ENCODE assay signal across 15 mouse cellular contexts in the genomic region with DNA sequence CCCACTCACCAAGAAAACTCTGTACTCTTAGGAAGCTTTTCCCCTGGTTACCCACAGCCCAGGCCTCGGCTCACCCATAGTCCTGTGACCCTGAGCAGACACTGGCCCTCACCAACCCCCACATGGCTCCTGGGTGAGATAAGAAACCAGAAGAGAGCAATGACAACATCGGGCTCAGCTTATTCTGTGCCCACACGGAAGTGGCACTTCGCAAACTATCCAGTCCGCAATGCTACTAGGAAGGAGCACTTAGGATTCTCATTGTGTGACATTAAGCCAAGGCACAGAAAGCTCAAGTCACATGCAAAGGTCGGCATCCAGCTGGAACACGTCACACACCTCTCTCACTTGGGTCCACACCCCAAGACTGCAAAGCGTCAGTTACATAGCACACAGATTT. TPM values are rescaled to one million over a fixed set of nuclear protein-coding genes. Genes with fewer than 3 reads are reported as not detected.
DNase-seq lines count a peak whose midpoint lies in the region; ATAC-seq and TF ChIP-seq lines count a peak whose summit lies in the region.
"Had no signal": no experiment of that assay in that cellular context is flagged by ENCODE, and none has a peak within 500 bp of the region (broad histone marks: within the 10 kb centered on the region; RNA-seq: fewer than 3 reads in every experiment).

No protein-coding gene starts in this region.

- DNase-seq in adrenal gland, postnatal 10 days = peak; percentile 68
- no peak for DNase-seq in adrenal gland, postnatal 25 days
- no peak for DNase-seq in liver, postnatal 0 days
- no peak for DNase-seq in urinary bladder, postnatal 14 days (ENCODE audit: low spot score)
- no peak for DNase-seq in limb, embryonic 10.5 days (ENCODE audit: low spot score)
- DNase-seq: kidney, postnatal 25 days; layer of hippocampus, postnatal 36 days; right cerebral cortex, adult 18-20 months; spleen, adult 18-20 months had no signal

- no peak overlapping the region for H3ac ChIP-seq in myocyte (ENCODE audit: control insufficient read depth, insufficient read length)

- H3K4me2 ChIP-seq in liver, embryonic 15.5 days = no peak overlapping the region
- H3K4me2 ChIP-seq in liver, postnatal 0 days (ENCODE audit: low read depth, low read length) = no peak overlapping the region
- peak overlapping the region; percentile 16 for H3K4me2 ChIP-seq in heart, embryonic 16.5 days (ENCODE audit: low read depth, low read length)
- peak overlapping the region; percentile 35 for H3K4me2 ChIP-seq in myocyte (ENCODE audit: low read depth)
- H3K4me2 ChIP-seq: forebrain, embryonic 13.5 days; limb, embryonic 12.5 days had no signal

- H3K4me1 ChIP-seq in liver, embryonic 15.5 days (replicated peaks) = peaks cover 29% of the 10 kb centered on the region
- peaks cover 7% of the 10 kb centered on the region for H3K4me1 ChIP-seq in liver, postnatal 0 days (ENCODE audit: insufficient read depth)
- peaks cover 52% of the 10 kb centered on the region for H3K4me1 ChIP-seq in heart, embryonic 16.5 days (ENCODE audit: control insufficient read depth, insufficient read depth, low read length)
- H3K4me1 ChIP-seq in limb, embryonic 10.5 days = peaks cover 35% of the 10 kb centered on the region
- H3K4me1 ChIP-seq: forebrain, embryonic 13.5 days had no signal

- TF ChIP-seq POLR2A in myocyte (IDR thresholded peaks at IDR 0.05; ENCODE audit: insufficient read length, low read depth) = no peak

- TF ChIP-seq CTCF in liver, postnatal 0 days (IDR thresholded peaks at IDR 0.05; ENCODE audit: low read depth) = no peak

- WGBS in liver, embryonic 15.5 days (ENCODE audit: insufficient replicate concordance) = 34% methylated on average over 8 of the region's 8 CpGs
- WGBS in liver, postnatal 0 days (ENCODE audit: insufficient replicate concordance) = 39% methylated on average over 8 of the region's 8 CpGs
- 27% methylated on average over 8 of the region's 8 CpGs for WGBS in heart, embryonic 16.5 days
- 88% methylated on average over 8 of the region's 8 CpGs for WGBS in limb, embryonic 10.5 days

- H3K36me3 ChIP-seq in liver, embryonic 15.5 days (replicated peaks) = no peaks in the 10 kb centered on the region
- H3K36me3 ChIP-seq in liver, postnatal 0 days (replicated peaks; ENCODE audit: insufficient read depth, low read length) = no peaks in the 10 kb centered on the region
- H3K36me3 ChIP-seq in heart, embryonic 16.5 days (ENCODE audit: control insufficient read depth, insufficient read depth) = no peaks in the 10 kb centered on the region
- H3K36me3 ChIP-seq in myocyte (ENCODE audit: control insufficient read depth, insufficient read depth) = no peaks in the 10 kb centered on the region
- no peaks in the 10 kb centered on the region for H3K36me3 ChIP-seq in limb, embryonic 10.5 days
- H3K36me3 ChIP-seq: limb, embryonic 12.5 days had no signal

- ATAC-seq in liver, embryonic 15.5 days (ENCODE audit: insufficient read depth) = 0 out of 2 replicates have a peak, but pooled peaks have one; percentile 25
- no peak; the same call in 1 of the 2 replicates for ATAC-seq in liver, postnatal 0 days
- peak; percentile 33; the same call in 1 of the 2 replicates for ATAC-seq in heart, embryonic 16.5 days (replicated peaks; ENCODE audit: extremely low read depth, insufficient read depth, low FRiP score)
- ATAC-seq: forebrain, embryonic 13.5 days; intestine, embryonic 16.5 days had no signal

- no peaks in the 10 kb centered on the region for H3K27me3 ChIP-seq in liver, embryonic 15.5 days
- H3K27me3 ChIP-seq in liver, postnatal 0 days (ENCODE audit: insufficient read depth, low read length) = no peaks in the 10 kb centered on the region
- H3K27me3 ChIP-seq in heart, embryonic 16.5 days (ENCODE audit: control insufficient read depth, insufficient read depth, low read length) = no peaks in the 10 kb centered on the region
- H3K27me3 ChIP-seq in myocyte (ENCODE audit: control insufficient read depth, insufficient read depth, insufficient read length) = no peaks in the 10 kb centered on the region
- H3K27me3 ChIP-seq in limb, embryonic 10.5 days (ENCODE audit: low read depth, poor library complexity, severe bottlenecking) = no peaks in the 10 kb centered on the region
- H3K27me3 ChIP-seq: forebrain, embryonic 13.5 days; limb, embryonic 12.5 days had no signal

- H3K4me3 ChIP-seq in liver, embryonic 15.5 days (replicated peaks) = no peak overlapping the region
- H3K4me3 ChIP-seq in liver, postnatal 0 days (ENCODE audit: low read depth, low read length) = no peak overlapping the region
- no peak overlapping the region for H3K4me3 ChIP-seq in heart, embryonic 16.5 days (ENCODE audit: low read length)
- H3K4me3 ChIP-seq in myocyte = no peak overlapping the region
- H3K4me3 ChIP-seq in limb, embryonic 10.5 days = no peak overlapping the region
- H3K4me3 ChIP-seq: forebrain, embryonic 13.5 days; limb, embryonic 12.5 days had no signal

- TF ChIP-seq EP300 in liver, postnatal 0 days (IDR thresholded peaks at IDR 0.05; ENCODE audit: low read depth) = no peak

- no peaks in the 10 kb centered on the region for H3K9me3 ChIP-seq in liver, embryonic 15.5 days (replicated peaks)
- no peaks in the 10 kb centered on the region for H3K9me3 ChIP-seq in liver, postnatal 0 days (ENCODE audit: low read length)
- H3K9me3 ChIP-seq in heart, embryonic 16.5 days (replicated peaks; ENCODE audit: control insufficient read depth, low read length) = no peaks in the 10 kb centered on the region
- no peaks in the 10 kb centered on the region for H3K9me3 ChIP-seq in limb, embryonic 10.5 days (replicated peaks)
- H3K9me3 ChIP-seq: forebrain, embryonic 13.5 days; limb, embryonic 12.5 days had no signal

- H3K79me2 ChIP-seq in myocyte (ENCODE audit: control insufficient read depth, insufficient read depth) = peaks cover 92% of the 10 kb centered on the region

- H3K27ac ChIP-seq in liver, embryonic 15.5 days (replicated peaks) = no peak overlapping the region
- no peak overlapping the region for H3K27ac ChIP-seq in liver, postnatal 0 days (ENCODE audit: low read depth)
- H3K27ac ChIP-seq in heart, embryonic 16.5 days (ENCODE audit: low read length) = peak overlapping the region; percentile 70
- H3K27ac ChIP-seq in limb, embryonic 10.5 days = no peak overlapping the region
- H3K27ac ChIP-seq: forebrain, embryonic 13.5 days; limb, embryonic 12.5 days had no signal

- no peak overlapping the region for H3K9ac ChIP-seq in liver, embryonic 15.5 days
- H3K9ac ChIP-seq in liver, postnatal 0 days (replicated peaks) = no peak overlapping the region
- H3K9ac ChIP-seq in heart, embryonic 16.5 days (ENCODE audit: low read length) = peak overlapping the region; percentile 38; the same call in 1 of the 2 replicates
- H3K9ac ChIP-seq: forebrain, embryonic 13.5 days; limb, embryonic 12.5 days had no signal

TF ChIP-seq in myocyte, 11 proteins besides CTCF, POLR2A, EP300 and RAD21:
- no peak for TF ChIP-seq SRF (IDR thresholded peaks at IDR 0.05; ENCODE audit: control insufficient read depth, insufficient read length, low read depth)
- no peak for TF ChIP-seq MYOG (IDR thresholded peaks at IDR 0.05; ENCODE audit: control insufficient read depth in 1 of 3, insufficient read depth in 1 of 3, insufficient read length in 2 of 3, low read depth in 2 of 3)
- no peak for TF ChIP-seq MAX (IDR thresholded peaks at IDR 0.05; ENCODE audit: low read depth)
- TF ChIP-seq CEBPB (IDR thresholded peaks at IDR 0.05; ENCODE audit: insufficient read depth, poor library complexity, severe bottlenecking) = no peak
- no peak for TF ChIP-seq TCF12 (IDR thresholded peaks at IDR 0.05; ENCODE audit: insufficient read depth, poor library complexity, severe bottlenecking)
- no peak for TF ChIP-seq USF1 (IDR thresholded peaks at IDR 0.05; ENCODE audit: low read depth)
- TF ChIP-seq E2F4 (IDR thresholded peaks at IDR 0.05; ENCODE audit: insufficient read depth) = no peak
- TF ChIP-seq REST (IDR thresholded peaks at IDR 0.05; ENCODE audit: insufficient read depth, insufficient read length) = no peak
- no peak for TF ChIP-seq MYOD1 (IDR thresholded peaks at IDR 0.05; ENCODE audit: control insufficient read depth in 1 of 3, insufficient read length in 2 of 3, low read depth in 2 of 3)
- TF ChIP-seq TCF3 (IDR thresholded peaks at IDR 0.05; ENCODE audit: insufficient read length, low read depth) = no peak
- TF ChIP-seq POLR2AphosphoS2 (IDR thresholded peaks at IDR 0.05; ENCODE audit: insufficient read length, low read depth) = no peak

RNA-seq across cellular contexts. Expression of a gene that starts 11.5 kb away (rescaled TPM):
- total RNA-seq in adrenal gland, postnatal 10 days (2021) = 10 to 100 TPM; 32.5 to 39.5 TPM
- 39.2 and 63.9 TPM in 2 replicates for total RNA-seq in adrenal gland, postnatal 25 days (2021)
- polyA plus RNA-seq in liver, embryonic 15.5 days (2015; fragmentation: Nextera tagmentation; extraction: Ambion mirVana) = 16.4 and 19.0 TPM in 2 replicates
- polyA plus RNA-seq in liver, postnatal 0 days (2015; fragmentation: Nextera tagmentation; extraction: Ambion mirVana) = 9.9 and 11.4 TPM in 2 replicates
- polyA plus RNA-seq in heart, embryonic 16.5 days (2015; fragmentation: Nextera tagmentation; extraction: Ambion mirVana) = 26.9 and 27.4 TPM in 2 replicates
- polyA plus RNA-seq in myocyte (2012; fragmentation: generic; extraction: Trizol) = 39.6 TPM
- 17.0 and 18.1 TPM in 2 replicates for polyA plus RNA-seq in limb, embryonic 10.5 days (2016; fragmentation: Nextera tagmentation; extraction: Ambion mirVana)

RNA-seq across cellular contexts. Expression of a gene that starts 39.7 kb away (rescaled TPM):
- under 1 TPM in 1 of 2 experiments, not detected in 1; 0.30 TPM for total RNA-seq in adrenal gland, postnatal 10 days (2021)
- total RNA-seq in adrenal gland, postnatal 25 days (2021) = not detected in 2 replicates
- 0.12 TPM in 1 of 2 replicates, not detected in the other for polyA plus RNA-seq in liver, embryonic 15.5 days (2015; fragmentation: Nextera tagmentation; extraction: Ambion mirVana)
- not detected in 2 replicates for polyA plus RNA-seq in liver, postnatal 0 days (2015; fragmentation: Nextera tagmentation; extraction: Ambion mirVana)
- 0.20 TPM in 1 of 2 replicates, not detected in the other for polyA plus RNA-seq in heart, embryonic 16.5 days (2015; fragmentation: Nextera tagmentation; extraction: Ambion mirVana)
- polyA plus RNA-seq in myocyte (2012; fragmentation: generic; extraction: Trizol) = 0.02 TPM
- polyA plus RNA-seq in limb, embryonic 10.5 days (2016; fragmentation: Nextera tagmentation; extraction: Ambion mirVana) = not detected in 2 replicates

Comparison
In these comparisons a context has a peak if more than half of its experiments do, and no peak if none do; other contexts are left out.
1. H3K4me2 ChIP-seq: peak in heart, embryonic 16.5 days (single experiment) and myocyte (single experiment); none in liver, embryonic 15.5 days (single experiment) and liver, postnatal 0 days (single experiment).